Mouse (Mus musculus): ENCODE measurements around the gene Gm12569.

DNA sequence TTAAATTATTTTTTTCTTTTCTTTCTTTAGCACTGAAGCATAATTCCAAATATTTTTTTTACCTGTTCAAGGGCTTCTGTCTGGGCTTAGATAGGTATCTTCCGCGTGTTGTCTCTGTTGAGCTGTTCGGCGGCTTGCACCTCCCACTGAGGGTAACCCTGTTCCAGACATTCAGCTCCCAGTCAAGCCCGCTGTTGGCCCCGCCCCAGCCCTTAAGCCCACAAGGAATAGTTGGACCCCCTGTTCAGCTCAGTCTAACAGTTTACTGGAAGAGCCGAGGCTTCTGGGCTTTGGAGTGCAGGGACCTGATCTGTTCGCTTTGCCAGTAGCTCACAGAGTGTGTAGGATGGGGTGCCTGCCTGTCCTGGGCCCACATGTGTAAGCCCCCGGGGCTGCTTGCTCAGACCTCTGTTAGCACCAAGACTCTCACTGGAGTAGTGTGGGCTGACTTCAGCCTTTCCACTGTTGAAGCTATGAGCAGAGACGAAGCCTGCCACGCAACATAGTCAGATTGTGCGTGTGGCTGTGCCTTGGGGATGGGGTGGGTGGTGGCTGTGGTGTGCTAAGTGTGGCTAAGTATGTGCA is 785 bp upstream of the Gm12569 start:
- no peak; the same call in 1 of the 2 replicates for TF ChIP-seq POLR2A (IDR thresholded peaks at IDR 0.05; ENCODE audit: control insufficient read depth, low read depth, low read length)
- TF ChIP-seq CTCF (IDR thresholded peaks at IDR 0.05; ENCODE audit: control insufficient read depth, insufficient read depth, insufficient replicate concordance, low read depth, low read length) = no peak
